Comparison of ENCODE assay signal across 25 mouse cellular contexts in the genomic region with DNA sequence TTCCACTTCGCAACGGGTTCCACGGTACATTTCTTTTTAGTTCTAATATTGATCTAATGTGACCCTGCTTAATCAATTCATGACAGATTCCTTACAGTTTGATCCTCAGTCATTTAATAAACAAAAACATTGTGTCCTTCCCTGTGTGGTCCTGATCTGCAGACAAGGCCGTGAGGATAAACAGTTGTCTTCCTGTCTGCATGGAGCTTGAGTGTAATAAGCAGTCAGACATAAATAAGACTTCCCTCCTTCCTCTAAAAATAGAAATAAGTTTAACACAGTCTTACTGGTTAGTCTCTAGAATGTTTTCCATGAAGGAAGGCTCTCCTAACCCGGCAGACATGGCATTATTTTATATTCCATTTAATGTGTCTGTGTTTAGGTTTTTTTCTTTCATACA.
DNase-seq lines count a peak whose midpoint lies in the region; ATAC-seq and TF ChIP-seq lines count a peak whose summit lies in the region.
"Had no signal": no experiment of that assay in that cellular context is flagged by ENCODE, and none has a peak within 500 bp of the region (broad histone marks: within the 10 kb centered on the region; RNA-seq: fewer than 3 reads in every experiment).

No protein-coding gene starts in this region.

- no peak for DNase-seq in forebrain, embryonic 10.5 days (ENCODE audit: extremely low spot score, low spot score)
- DNase-seq in kidney, postnatal 0 days (ENCODE audit: low spot score), result peak; percentile 81
- DNase-seq in kidney, adult 2 months, result no peak
- DNase-seq in lung, postnatal 25 days (ENCODE audit: low spot score), result peak; percentile 59
- DNase-seq: adrenal gland, adult 8-10 months; gastrocnemius, postnatal 25 days; heart, adult 11 months; heart, postnatal 36 days; kidney, adult 18-20 months; kidney, postnatal 10 days; right cerebral cortex, postnatal 4 days; thymus, adult 2 months; thymus, postnatal 36 days had no signal

- no peaks in the 10 kb centered on the region for H3K27me3 ChIP-seq in forebrain, embryonic 15.5 days
- no peaks in the 10 kb centered on the region for H3K27me3 ChIP-seq in forebrain, embryonic 10.5 days (ENCODE audit: poor library complexity, severe bottlenecking)
- H3K27me3 ChIP-seq in kidney, postnatal 0 days (ENCODE audit: insufficient read depth, low read length), result no peaks in the 10 kb centered on the region
- no peaks in the 10 kb centered on the region for H3K27me3 ChIP-seq in kidney, adult 2 months (replicated peaks; ENCODE audit: control insufficient read depth, insufficient read depth, low read length)
- H3K27me3 ChIP-seq in lung, embryonic 16.5 days (ENCODE audit: control insufficient read depth, insufficient read depth, low read depth, low read length), result no peaks in the 10 kb centered on the region
- H3K27me3 ChIP-seq: embryonic facial prominence, embryonic 15.5 days; hindbrain, embryonic 12.5 days; limb, embryonic 13.5 days; midbrain, embryonic 12.5 days; neural tube, embryonic 13.5 days had no signal

- H3K27ac ChIP-seq in forebrain, embryonic 15.5 days (replicated peaks), result peak overlapping the region; percentile 91
- no peak overlapping the region for H3K27ac ChIP-seq in forebrain, embryonic 10.5 days
- peak overlapping the region; percentile 62; the same call in 1 of the 2 replicates for H3K27ac ChIP-seq in kidney, postnatal 0 days
- no peak overlapping the region for H3K27ac ChIP-seq in kidney, adult 2 months (ENCODE audit: insufficient read depth, low read depth, low read length)
- peak overlapping the region; percentile 86 for H3K27ac ChIP-seq in lung, embryonic 16.5 days (ENCODE audit: low read length)
- H3K27ac ChIP-seq: embryonic facial prominence, embryonic 10.5 days; embryonic facial prominence, embryonic 15.5 days; hindbrain, embryonic 12.5 days; limb, embryonic 13.5 days; midbrain, embryonic 12.5 days had no signal

- WGBS in forebrain, embryonic 15.5 days, result 84% methylated on average over 5 of the region's 5 CpGs
- WGBS in forebrain, embryonic 10.5 days, result 91% methylated on average over 5 of the region's 5 CpGs
- WGBS in kidney, postnatal 0 days, result 57% methylated on average over 5 of the region's 5 CpGs
- WGBS in kidney, adult 2 months, result 66% methylated on average over 5 of the region's 5 CpGs
- 34% methylated on average over 5 of the region's 5 CpGs for WGBS in lung, embryonic 16.5 days

- ATAC-seq in forebrain, embryonic 15.5 days (replicated peaks), result no peak
- ATAC-seq in kidney, postnatal 0 days (replicated peaks; ENCODE audit: low FRiP score, low read depth), result no peak
- peak; percentile 87 for ATAC-seq in lung, embryonic 16.5 days (ENCODE audit: low read depth)
- ATAC-seq in monocyte, adult 5-6 weeks (replicated peaks; ENCODE audit: insufficient number of reproducible peaks, low FRiP score, low TSS enrichment, poor library complexity, severe bottlenecking), result no peak

- H3K9ac ChIP-seq in forebrain, embryonic 15.5 days (replicated peaks), result no peak overlapping the region
- H3K9ac ChIP-seq in kidney, postnatal 0 days (ENCODE audit: low read depth, low read length), result no peak overlapping the region
- no peak overlapping the region for H3K9ac ChIP-seq in lung, embryonic 16.5 days (ENCODE audit: low read length)
- H3K9ac ChIP-seq: embryonic facial prominence, embryonic 15.5 days; hindbrain, embryonic 12.5 days; limb, embryonic 13.5 days; midbrain, embryonic 12.5 days; neural tube, embryonic 13.5 days had no signal

- no peak overlapping the region for H3K4me2 ChIP-seq in forebrain, embryonic 15.5 days (replicated peaks)
- no peak overlapping the region for H3K4me2 ChIP-seq in kidney, postnatal 0 days (ENCODE audit: low read length)
- 0 out of 2 replicates have a peak overlapping the region, but pooled peaks have one; percentile 8 for H3K4me2 ChIP-seq in lung, embryonic 16.5 days (ENCODE audit: low read depth, low read length)
- H3K4me2 ChIP-seq: embryonic facial prominence, embryonic 15.5 days; heart, embryonic 11.5 days; hindbrain, embryonic 12.5 days; limb, embryonic 13.5 days; liver, embryonic 11.5 days; midbrain, embryonic 12.5 days; neural tube, embryonic 13.5 days had no signal

- H3K9me3 ChIP-seq in forebrain, embryonic 15.5 days, result no peaks in the 10 kb centered on the region
- H3K9me3 ChIP-seq in forebrain, embryonic 10.5 days, result no peaks in the 10 kb centered on the region
- H3K9me3 ChIP-seq in kidney, postnatal 0 days (replicated peaks; ENCODE audit: low read length), result no peaks in the 10 kb centered on the region
- H3K9me3 ChIP-seq in lung, embryonic 16.5 days (ENCODE audit: control insufficient read depth, low read length), result no peaks in the 10 kb centered on the region
- H3K9me3 ChIP-seq: embryonic facial prominence, embryonic 10.5 days; embryonic facial prominence, embryonic 15.5 days; G1E; hindbrain, embryonic 12.5 days; limb, embryonic 13.5 days; midbrain, embryonic 12.5 days; neural tube, embryonic 13.5 days had no signal

- TF ChIP-seq POLR2A in kidney, adult 2 months (IDR thresholded peaks at IDR 0.05; ENCODE audit: low read depth, low read length), result no peak

- H3K4me3 ChIP-seq in forebrain, embryonic 15.5 days, result no peak overlapping the region
- H3K4me3 ChIP-seq in forebrain, embryonic 10.5 days, result no peak overlapping the region
- H3K4me3 ChIP-seq in kidney, postnatal 0 days (replicated peaks; ENCODE audit: low read depth, low read length), result no peak overlapping the region
- H3K4me3 ChIP-seq in kidney, adult 2 months (ENCODE audit: insufficient read depth, low read depth, low read length), result no peak overlapping the region
- H3K4me3 ChIP-seq in lung, embryonic 16.5 days (ENCODE audit: low read length), result no peak overlapping the region
- H3K4me3 ChIP-seq: embryonic facial prominence, embryonic 10.5 days; embryonic facial prominence, embryonic 15.5 days; hindbrain, embryonic 12.5 days; limb, embryonic 13.5 days; midbrain, embryonic 12.5 days; neural tube, embryonic 13.5 days had no signal

- H3K4me1 ChIP-seq in forebrain, embryonic 15.5 days, result peaks cover 23% of the 10 kb centered on the region
- H3K4me1 ChIP-seq in forebrain, embryonic 10.5 days, result no peaks in the 10 kb centered on the region
- H3K4me1 ChIP-seq in kidney, postnatal 0 days (replicated peaks; ENCODE audit: insufficient read depth, low read length), result no peaks in the 10 kb centered on the region
- H3K4me1 ChIP-seq in kidney, adult 2 months (ENCODE audit: control insufficient read depth, insufficient read depth, low read length), result no peaks in the 10 kb centered on the region
- peaks cover 10% of the 10 kb centered on the region for H3K4me1 ChIP-seq in lung, embryonic 16.5 days (replicated peaks; ENCODE audit: control insufficient read depth, insufficient read depth, low read length)
- H3K4me1 ChIP-seq: embryonic facial prominence, embryonic 10.5 days; embryonic facial prominence, embryonic 15.5 days; hindbrain, embryonic 12.5 days; limb, embryonic 13.5 days; midbrain, embryonic 12.5 days had no signal

- TF ChIP-seq CTCF in kidney, postnatal 0 days (IDR thresholded peaks at IDR 0.05; ENCODE audit: low read depth), result no peak
- TF ChIP-seq CTCF in kidney, adult 2 months (conservative IDR thresholded peaks at IDR 0.05; ENCODE audit: insufficient read depth, insufficient read length, low read depth, low read length), result no peak

- H3K36me3 ChIP-seq in forebrain, embryonic 15.5 days, result no peaks in the 10 kb centered on the region
- no peaks in the 10 kb centered on the region for H3K36me3 ChIP-seq in forebrain, embryonic 10.5 days (replicated peaks)
- no peaks in the 10 kb centered on the region for H3K36me3 ChIP-seq in kidney, postnatal 0 days (ENCODE audit: insufficient read depth, low read length)
- H3K36me3 ChIP-seq in kidney, adult 2 months (ENCODE audit: control insufficient read depth, insufficient read depth, low read length), result no peaks in the 10 kb centered on the region
- H3K36me3 ChIP-seq in lung, embryonic 16.5 days (ENCODE audit: control insufficient read depth, insufficient read depth, low read length), result no peaks in the 10 kb centered on the region
- H3K36me3 ChIP-seq: embryonic facial prominence, embryonic 10.5 days; embryonic facial prominence, embryonic 15.5 days; hindbrain, embryonic 12.5 days; limb, embryonic 13.5 days; midbrain, embryonic 12.5 days; neural tube, embryonic 13.5 days had no signal

Comparison
In these comparisons a context has a peak if more than half of its experiments do, and no peak if none do; other contexts are left out.
1. H3K27ac ChIP-seq: peak in forebrain, embryonic 15.5 days (single experiment), kidney, postnatal 0 days (single experiment) and lung, embryonic 16.5 days (single experiment); none in forebrain, embryonic 10.5 days (single experiment) and kidney, adult 2 months (single experiment).
2. DNase-seq: peak in kidney, postnatal 0 days (single experiment) and lung, postnatal 25 days (single experiment); none in forebrain, embryonic 10.5 days (single experiment) and kidney, adult 2 months (single experiment).